Mouse (Mus musculus): ENCODE measurements around the gene Cd2bp2. TPM values are rescaled to one million over a fixed set of nuclear protein-coding genes. Genes with fewer than 3 reads are reported as not detected.

Cd2bp2 gene
- polyA plus RNA-seq, 1 experiment from 2014 or later, result 29.2 TPM

GRCm38 (mm10) chr7:127142214-127142613 is 53.6 kb downstream of the Cd2bp2 start:
- WGBS, result 65% methylated on average over 2 of the region's 2 CpGs
- no peak for TF ChIP-seq CTCF (IDR thresholded peaks at IDR 0.05; ENCODE audit: low read depth)
- H3K27ac ChIP-seq (ENCODE audit: low read depth, low read length), result no peak overlapping the region

More at GRCm38 (mm10) chr7:127142214-127142613, 53.6 kb downstream of the Cd2bp2 start:
- Histone ChIP-seq H3K9me3 (ENCODE audit: control insufficient read depth) (no peaks in the 10 kb centered on the region), H3K4me2 (replicated peaks; ENCODE audit: low read depth) (no peak overlapping the region), H3K27me3 (replicated peaks; ENCODE audit: control insufficient read depth, insufficient read depth, low read length) (no peaks in the 10 kb centered on the region), H3K36me3 (ENCODE audit: control insufficient read depth, insufficient read depth) (no peaks in the 10 kb centered on the region), H3K4me3 (ENCODE audit: low read depth, low read length) (no peak overlapping the region), H3K9ac (ENCODE audit: low read depth, low read length) (no peak overlapping the region), H3K4me1 (replicated peaks; ENCODE audit: control insufficient read depth, insufficient read depth, low read length) (no peaks in the 10 kb centered on the region)
- no peak for ATAC-seq

Other genes with a start within 250 kb of the Cd2bp2 start
- gene Asphd1, start 246.5 kb downstream of the Cd2bp2 start, polyA plus RNA-seq (2015; fragmentation: Nextera tagmentation; extraction: Ambion mirVana), result 0.16 and 0.21 TPM in 2 replicates
- 1.3 and 1.9 TPM in 2 replicates for gene Sez6l2, start 245.5 kb downstream of the Cd2bp2 start, polyA plus RNA-seq (2015; fragmentation: Nextera tagmentation; extraction: Ambion mirVana)
- 159 and 169 TPM in 2 replicates for gene Cdipt, start 220.1 kb downstream of the Cd2bp2 start, polyA plus RNA-seq (2015; fragmentation: Nextera tagmentation; extraction: Ambion mirVana)
- 3.2 TPM in 2 replicates for gene Cdiptos, start 220.0 kb downstream of the Cd2bp2 start, polyA plus RNA-seq (2015; fragmentation: Nextera tagmentation; extraction: Ambion mirVana)
- gene Mvp, start 181.4 kb downstream of the Cd2bp2 start, polyA plus RNA-seq (2015; fragmentation: Nextera tagmentation; extraction: Ambion mirVana), result 79.8 and 81.0 TPM in 2 replicates
- 0.68 TPM in 1 of 2 replicates, not detected in the other for gene Pagr1b, start 179.6 kb downstream of the Cd2bp2 start, polyA plus RNA-seq (2015; fragmentation: Nextera tagmentation; extraction: Ambion mirVana)
- gene Pagr1a, start 178.7 kb downstream of the Cd2bp2 start, polyA plus RNA-seq (2015; fragmentation: Nextera tagmentation; extraction: Ambion mirVana), result 26.4 and 37.5 TPM in 2 replicates
- 15.7 and 27.1 TPM in 2 replicates for gene Gm42742, start 175.0 kb downstream of the Cd2bp2 start, polyA plus RNA-seq (2015; fragmentation: Nextera tagmentation; extraction: Ambion mirVana)
- 2.5 and 2.7 TPM in 2 replicates for gene Prrt2, start 174.8 kb downstream of the Cd2bp2 start, polyA plus RNA-seq (2015; fragmentation: Nextera tagmentation; extraction: Ambion mirVana)
- 32.6 and 33.9 TPM in 2 replicates for gene Maz, start 169.0 kb downstream of the Cd2bp2 start, polyA plus RNA-seq (2015; fragmentation: Nextera tagmentation; extraction: Ambion mirVana)
- gene Kif22, start 153.6 kb downstream of the Cd2bp2 start, polyA plus RNA-seq (2015; fragmentation: Nextera tagmentation; extraction: Ambion mirVana), result 24.0 and 24.2 TPM in 2 replicates
- gene Zg16, start 108.7 kb downstream of the Cd2bp2 start, polyA plus RNA-seq (2015; fragmentation: Nextera tagmentation; extraction: Ambion mirVana), result 175 and 225 TPM in 2 replicates
- 5.2 and 5.8 TPM in 2 replicates for gene AI467606, start 104.7 kb downstream of the Cd2bp2 start, polyA plus RNA-seq (2015; fragmentation: Nextera tagmentation; extraction: Ambion mirVana)
- 1.8 and 2.0 TPM in 2 replicates for gene Qprt, start 73.8 kb downstream of the Cd2bp2 start, polyA plus RNA-seq (2015; fragmentation: Nextera tagmentation; extraction: Ambion mirVana)
- gene Spn, start 58.2 kb downstream of the Cd2bp2 start, polyA plus RNA-seq (2015; fragmentation: Nextera tagmentation; extraction: Ambion mirVana), result 0.09 and 0.13 TPM in 2 replicates
- 15.0 and 17.1 TPM in 2 replicates for gene Tbc1d10b, start 12.4 kb upstream of the Cd2bp2 start, polyA plus RNA-seq (2015; fragmentation: Nextera tagmentation; extraction: Ambion mirVana)
- 10.7 and 12.3 TPM in 2 replicates for gene Mylpf, start 12.8 kb upstream of the Cd2bp2 start, polyA plus RNA-seq (2015; fragmentation: Nextera tagmentation; extraction: Ambion mirVana)
- 7.4 and 7.6 TPM in 2 replicates for gene Zfp553, start 37.0 kb upstream of the Cd2bp2 start, polyA plus RNA-seq (2015; fragmentation: Nextera tagmentation; extraction: Ambion mirVana)
- 6.3 and 6.6 TPM in 2 replicates for gene Sept1, start 37.1 kb upstream of the Cd2bp2 start, polyA plus RNA-seq (2015; fragmentation: Nextera tagmentation; extraction: Ambion mirVana)
- 17.6 and 19.8 TPM in 2 replicates for gene Zfp771, start 48.2 kb upstream of the Cd2bp2 start, polyA plus RNA-seq (2015; fragmentation: Nextera tagmentation; extraction: Ambion mirVana)
- gene Dctpp1, start 64.7 kb upstream of the Cd2bp2 start, polyA plus RNA-seq (2015; fragmentation: Nextera tagmentation; extraction: Ambion mirVana), result 75.2 and 80.9 TPM in 2 replicates
- gene Sephs2, start 78.0 kb upstream of the Cd2bp2 start, polyA plus RNA-seq (2015; fragmentation: Nextera tagmentation; extraction: Ambion mirVana), result 335 and 364 TPM in 2 replicates
- 0.69 and 0.87 TPM in 2 replicates for gene Itgal, start 100.2 kb upstream of the Cd2bp2 start, polyA plus RNA-seq (2015; fragmentation: Nextera tagmentation; extraction: Ambion mirVana)
- 16.3 and 18.0 TPM in 2 replicates for gene Zfp768, start 149.5 kb upstream of the Cd2bp2 start, polyA plus RNA-seq (2015; fragmentation: Nextera tagmentation; extraction: Ambion mirVana)
- 7.3 and 9.0 TPM in 2 replicates for gene Zfp747, start 180.0 kb upstream of the Cd2bp2 start, polyA plus RNA-seq (2015; fragmentation: Nextera tagmentation; extraction: Ambion mirVana)
- 4.7 and 5.8 TPM in 2 replicates for gene 9130019O22Rik, start 191.1 kb upstream of the Cd2bp2 start, polyA plus RNA-seq (2015; fragmentation: Nextera tagmentation; extraction: Ambion mirVana)
- 6.8 and 8.0 TPM in 2 replicates for gene E430018J23Rik, start 197.6 kb upstream of the Cd2bp2 start, polyA plus RNA-seq (2015; fragmentation: Nextera tagmentation; extraction: Ambion mirVana)
- gene Zfp764, start 210.8 kb upstream of the Cd2bp2 start, polyA plus RNA-seq (2015; fragmentation: Nextera tagmentation; extraction: Ambion mirVana), result 4.8 and 5.2 TPM in 2 replicates
- gene Zfp688, start 226.0 kb upstream of the Cd2bp2 start, polyA plus RNA-seq (2015; fragmentation: Nextera tagmentation; extraction: Ambion mirVana), result 18.6 and 22.0 TPM in 2 replicates